Mouse (Mus musculus): Measurements from ENCODE around the gene Ran.

DNA sequence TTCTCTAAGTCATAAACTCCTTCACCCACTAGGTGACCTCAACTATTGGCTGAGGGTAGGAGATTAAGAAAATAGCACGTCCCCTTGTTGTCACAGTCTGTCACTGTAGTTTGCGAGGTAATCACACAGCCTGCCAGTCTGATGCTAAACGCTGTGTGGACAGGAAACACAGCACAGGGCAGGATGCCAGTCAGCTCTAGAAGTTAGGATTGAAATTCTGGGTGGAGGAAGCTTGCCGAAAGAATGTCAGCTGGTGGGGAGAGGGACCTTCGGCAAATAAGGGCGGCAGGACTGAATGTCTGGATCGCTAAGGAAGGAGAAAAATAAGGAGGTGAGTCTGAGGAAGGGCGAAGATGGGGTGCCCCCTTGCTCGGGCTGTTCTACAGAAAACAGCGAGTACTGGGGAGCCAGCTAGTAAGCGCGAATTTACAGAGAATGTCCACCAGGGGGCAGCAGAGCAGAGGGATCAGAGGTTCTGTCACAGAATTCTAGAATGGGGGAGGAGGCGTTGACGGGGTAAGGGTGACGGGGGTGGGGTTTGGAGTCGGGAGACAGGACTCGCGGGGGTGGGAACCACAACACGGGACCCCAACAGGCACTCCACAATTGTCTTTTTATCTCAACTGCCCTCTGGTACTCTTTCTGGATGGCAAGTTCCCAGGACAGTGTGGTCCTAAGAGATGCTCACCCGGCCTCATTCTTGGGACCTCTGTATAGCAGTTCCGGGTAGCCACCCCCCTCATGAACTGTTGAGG, 43.3 kb downstream of the Ran start:
- no peak for TF ChIP-seq GATA1 (IDR thresholded peaks at IDR 0.05; ENCODE audit: low read length)
- TF ChIP-seq TAL1 (IDR thresholded peaks at IDR 0.05; ENCODE audit: low read length) = no peak
